Mouse (Mus musculus) intestine, embryonic 16.5 days (tissue): ENCODE measurements around the gene Zbtb40. TPM values are rescaled to one million over a fixed set of nuclear protein-coding genes. Genes with fewer than 3 reads are reported as not detected.

Source experiments
- ATAC-seq: fragments of 200-750 bp; cut with Nextera tagmentation; 2 replicates; pipeline ENCODE4 v1.8.0; 2017; ENCODE audit warnings: moderate TSS enrichment, moderate library complexity
- H3K27ac ChIP-seq: fragments of 300-500 bp; sonication (generic); 2 replicates; pipeline ENCODE4 v1.5.1; 2014; ENCODE audit warnings: mild to moderate bottlenecking, low read length
- H3K27me3 ChIP-seq: fragments of 300-500 bp; sonication (generic); replicated peaks from 2 replicates; pipeline ENCODE4 v1.6.1; 2014; ENCODE audit warnings: low read length, control low read depth, mixed read lengths; ENCODE audit not compliant: control insufficient read depth, insufficient read depth
- H3K36me3 ChIP-seq: fragments of 300-500 bp; sonication (generic); 2 replicates; pipeline ENCODE4 v1.6.1; 2014; ENCODE audit warnings: low read length, control low read depth; ENCODE audit not compliant: control insufficient read depth, insufficient read depth
- H3K4me1 ChIP-seq: fragments of 300-500 bp; sonication (generic); 2 replicates; pipeline ENCODE4 v1.6.1; 2014; ENCODE audit warnings: low read length, control low read depth, mixed read lengths; ENCODE audit not compliant: control insufficient read depth, insufficient read depth
- H3K4me2 ChIP-seq: fragments of 300-500 bp; sonication (generic); 2 replicates; pipeline ENCODE4 v1.6.1; 2014; ENCODE audit warnings: low read depth, low read length, control low read depth
- H3K4me3 ChIP-seq: fragments of 300-500 bp; sonication (generic); 2 replicates; pipeline ENCODE4 v1.5.1; 2014; ENCODE audit warnings: mild to moderate bottlenecking, low read length
- H3K9ac ChIP-seq: fragments of 300-500 bp; sonication (generic); 2 replicates; pipeline ENCODE4 v1.6.1; 2014; ENCODE audit warnings: low read depth, low read length
- H3K9me3 ChIP-seq: fragments of 300-500 bp; sonication (generic); 2 replicates; pipeline ENCODE4 v1.6.1; 2016; ENCODE audit warnings: low read length, control low read depth; ENCODE audit not compliant: control insufficient read depth
- WGBS: fragments of 180-500 bp; shearing (Covaris S2); extraction: QIAGEN DNeasy Blood & Tissue Kit; methylation state at CpG from one replicate; pipeline ENCODE4 v1.1.7; 2014; 5-methylcytosine and 5-hydroxymethylcytosine counted together
- polyA plus RNA-seq: library from polyadenylated mRNA; unstranded; fragments of >200 nt; fragmentation: Nextera tagmentation; extraction: Ambion mirVana; gene quantifications from 2 replicates; pipeline ENCODE4 v1.2.1, GENCODE M21; 2015

Gene Zbtb40
- polyA plus RNA-seq, 1 experiment from 2014 or later: 3.0 TPM

GRCm38 (mm10) chr4:136969503-136970276 is 78.9 kb downstream of the Zbtb40 start:
- H3K4me3 ChIP-seq: no peak overlapping the region
- ATAC-seq: no peak
- H3K27me3 ChIP-seq: peaks cover 31% of the 10 kb centered on the region
- no peaks in the 10 kb centered on the region for H3K36me3 ChIP-seq
- H3K4me1 ChIP-seq: peaks cover 12% of the 10 kb centered on the region; the same call in 1 of the 2 replicates
- H3K9ac ChIP-seq: no peak overlapping the region
- no peak overlapping the region for H3K27ac ChIP-seq
- no peaks in the 10 kb centered on the region for H3K9me3 ChIP-seq
- 38% methylated on average over 16 of the region's 16 CpGs for WGBS
- no peak overlapping the region for H3K4me2 ChIP-seq

- Histone ChIP-seq H3K4me1 (peaks cover 15% of the 10 kb centered on the region; the same call in 1 of the 2 replicates), H3K27ac (no peak overlapping the region), H3K4me2 (no peak overlapping the region), H3K9me3 (no peaks in the 10 kb centered on the region), H3K36me3 (no peaks in the 10 kb centered on the region), H3K27me3 (peaks cover 31% of the 10 kb centered on the region), H3K9ac (no peak overlapping the region), H3K4me3 (no peak overlapping the region)
- no peak for ATAC-seq
- 45% methylated on average over 8 of the region's 8 CpGs for WGBS
Observed at GRCm38 (mm10) chr4:136969096-136969495, 79.5 kb downstream of the Zbtb40 start.

- Histone ChIP-seq H3K4me3 (no peak overlapping the region), H3K27ac (no peak overlapping the region), H3K27me3 (peaks cover 30% of the 10 kb centered on the region), H3K9ac (no peak overlapping the region), H3K36me3 (no peaks in the 10 kb centered on the region), H3K4me1 (peaks cover 15% of the 10 kb centered on the region; the same call in 1 of the 2 replicates), H3K4me2 (no peak overlapping the region), H3K9me3 (no peaks in the 10 kb centered on the region)
- ATAC-seq: no peak
- WGBS: 31% methylated on average over 9 of the region's 9 CpGs
Observed at GRCm38 (mm10) chr4:136967511-136967910, 81.1 kb downstream of the Zbtb40 start.

GRCm38 (mm10) chr4:136966493-136967390 is 81.9 kb downstream of the Zbtb40 start:
- Histone ChIP-seq H3K9me3 (no peaks in the 10 kb centered on the region), H3K9ac (no peak overlapping the region), H3K27me3 (peaks cover 28% of the 10 kb centered on the region), H3K4me1 (peaks cover 18% of the 10 kb centered on the region), H3K4me2 (no peak overlapping the region), H3K36me3 (no peaks in the 10 kb centered on the region), H3K27ac (no peak overlapping the region), H3K4me3 (no peak overlapping the region)
- 30% methylated on average over 16 of the region's 16 CpGs for WGBS
- no peak for ATAC-seq

- Histone ChIP-seq H3K4me1 (peaks cover 27% of the 10 kb centered on the region), H3K27ac (no peak overlapping the region), H3K4me2 (no peak overlapping the region), H3K9ac (no peak overlapping the region), H3K9me3 (no peaks in the 10 kb centered on the region), H3K27me3 (peaks cover 24% of the 10 kb centered on the region), H3K36me3 (no peaks in the 10 kb centered on the region), H3K4me3 (no peak overlapping the region)
- no peak for ATAC-seq
- WGBS: 20% methylated on average over 15 of the region's 15 CpGs
Observed at GRCm38 (mm10) chr4:136964990-136965421, 83.6 kb downstream of the Zbtb40 start.

GRCm38 (mm10) chr4:136962447-136962846 is 86.2 kb downstream of the Zbtb40 start:
- WGBS: 69% methylated on average over 4 of the region's 4 CpGs
- H3K4me2 ChIP-seq: no peak overlapping the region
- no peaks in the 10 kb centered on the region for H3K36me3 ChIP-seq
- ATAC-seq: no peak
- no peak overlapping the region for H3K4me3 ChIP-seq
- H3K27ac ChIP-seq: no peak overlapping the region
- peaks cover 23% of the 10 kb centered on the region for H3K4me1 ChIP-seq
- no peaks in the 10 kb centered on the region for H3K9me3 ChIP-seq
- H3K27me3 ChIP-seq: peaks cover 30% of the 10 kb centered on the region
- H3K9ac ChIP-seq: no peak overlapping the region

- Histone ChIP-seq H3K27me3 (peaks cover 32% of the 10 kb centered on the region), H3K4me3 (no peak overlapping the region), H3K36me3 (no peaks in the 10 kb centered on the region), H3K9me3 (no peaks in the 10 kb centered on the region), H3K4me1 (peaks cover 28% of the 10 kb centered on the region), H3K9ac (no peak overlapping the region), H3K27ac (no peak overlapping the region), H3K4me2 (no peak overlapping the region)
- WGBS: 16% methylated on average over 4 of the region's 4 CpGs
- peak; percentile 61 for ATAC-seq
Observed at GRCm38 (mm10) chr4:136961642-136962285, 86.8 kb downstream of the Zbtb40 start.

- 39% methylated on average over 9 of the region's 9 CpGs for WGBS
- no peak overlapping the region for H3K4me2 ChIP-seq
- H3K4me1 ChIP-seq: peaks cover 31% of the 10 kb centered on the region
- H3K27me3 ChIP-seq: peaks cover 40% of the 10 kb centered on the region
- no peak for ATAC-seq
- no peak overlapping the region for H3K9ac ChIP-seq
- no peak overlapping the region for H3K4me3 ChIP-seq
- H3K9me3 ChIP-seq: no peaks in the 10 kb centered on the region
- no peak overlapping the region for H3K27ac ChIP-seq
- H3K36me3 ChIP-seq: no peaks in the 10 kb centered on the region
Observed at GRCm38 (mm10) chr4:136960581-136960980, 88.0 kb downstream of the Zbtb40 start.

GRCm38 (mm10) chr4:136960068-136960467 is 88.5 kb downstream of the Zbtb40 start:
- Histone ChIP-seq H3K27ac (no peak overlapping the region), H3K27me3 (peaks cover 45% of the 10 kb centered on the region), H3K4me1 (peaks cover 29% of the 10 kb centered on the region), H3K9me3 (no peaks in the 10 kb centered on the region), H3K4me3 (no peak overlapping the region), H3K4me2 (no peak overlapping the region), H3K9ac (no peak overlapping the region), H3K36me3 (no peaks in the 10 kb centered on the region)
- no peak for ATAC-seq
- 38% methylated on average over 3 of the region's 3 CpGs for WGBS
